Mouse (Mus musculus) left cerebral cortex, postnatal 14 days (tissue): ENCODE measurements around the gene Rreb1. TPM values are rescaled to one million over a fixed set of nuclear protein-coding genes. Genes with fewer than 3 reads are reported as not detected.
"Not testable (repeated sequence)": the region's sequence is repeated elsewhere in the genome, so short reads cannot be mapped to it uniquely, and the experiment has no call there.

Experiments
- DNase-seq, 2 experiments: peaks; one replicate each; pipeline ENCODE4 v3.0.0; 2021 to 2022; ENCODE audit warnings: low spot score in 2 of 2, mixed read lengths in 1 of 2
- intact Hi-C: fragments of 180-260 bp; cut with DNase I; formaldehyde crosslinking; loops from one replicate; pipeline ENCODE4 v1.15.1; 2025
- total RNA-seq, 2 experiments: library from RNA; stranded (reverse); gene quantifications; 2 replicates each; pipeline ENCODE4 v1.2.3; 2021

The Rreb1 gene
- total RNA-seq, 2 experiments from 2014 or later: 24.0 to 26.3 TPM

DNA sequence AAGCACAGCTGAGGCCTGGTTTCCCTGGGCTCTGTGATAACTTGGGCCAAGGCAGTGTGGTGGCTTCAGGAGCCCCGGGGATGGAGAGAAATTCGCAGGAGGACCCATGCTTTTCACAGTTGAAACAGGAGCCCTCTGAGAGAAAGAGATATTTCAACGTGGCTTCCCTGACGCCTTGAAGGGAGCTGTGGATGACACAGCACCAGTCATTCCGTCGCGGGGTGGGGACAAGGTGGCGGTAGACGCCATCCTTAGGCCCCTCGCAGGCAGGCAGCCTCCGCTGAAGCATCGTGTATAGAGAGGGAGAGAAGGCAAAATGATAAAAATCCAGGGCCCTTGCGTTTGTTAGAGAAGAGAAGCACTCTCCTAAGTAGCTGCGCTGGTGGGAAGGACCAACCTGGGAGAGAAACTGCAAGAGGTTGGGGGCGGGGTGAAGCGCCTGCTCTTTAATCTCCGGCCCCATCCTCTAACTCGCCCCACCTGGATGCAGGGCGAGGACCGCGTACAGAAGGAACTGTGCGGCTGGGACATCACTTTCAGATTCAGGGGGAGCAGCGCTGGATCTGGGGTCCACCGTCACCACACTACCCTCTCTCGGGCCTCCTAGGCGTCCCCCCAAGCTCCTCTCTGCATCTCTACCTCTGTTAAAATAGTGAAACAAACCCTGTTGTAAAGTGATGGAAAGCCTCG is 46.9 kb downstream of the Rreb1 start:
- no peak for DNase-seq
- intact Hi-C loops: loop anchor here (5.0 kb wide), 1 partner anchor 48 kb away; the partner anchor contains the start of gene Rreb1

DNA sequence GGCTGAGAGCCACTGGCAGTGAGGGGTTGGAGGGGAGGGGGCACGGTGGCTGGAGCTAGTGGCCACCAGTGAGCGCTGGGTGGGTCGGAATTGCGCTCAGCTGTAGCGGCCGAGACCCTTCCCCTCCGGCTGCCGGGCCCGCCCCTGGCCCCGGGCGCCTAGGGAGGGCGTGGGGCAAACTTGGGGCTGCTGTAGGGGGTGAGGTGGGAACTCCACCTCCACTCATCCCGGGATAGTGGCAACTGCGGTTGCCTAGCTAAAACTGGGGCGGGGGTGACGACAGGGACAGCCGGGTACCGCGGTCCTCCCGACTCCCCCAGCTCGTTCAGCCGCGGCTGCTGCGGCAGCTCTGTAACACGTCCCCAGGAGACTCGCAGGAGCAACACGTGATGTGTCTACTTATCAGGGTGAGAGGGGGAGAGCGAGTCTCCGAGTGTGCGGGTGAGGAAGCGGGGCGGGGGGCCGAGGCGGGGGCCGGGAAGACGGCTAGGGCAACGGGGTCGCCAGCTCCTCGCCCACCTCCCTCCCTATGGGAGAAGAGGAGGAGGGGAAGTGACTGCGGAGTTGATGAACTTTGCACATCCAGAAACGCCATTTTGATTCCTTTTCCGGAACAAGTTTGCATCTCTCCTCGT is 47.6 kb downstream of the Rreb1 start:
- intact Hi-C loops: loop anchor here (5.0 kb wide), 1 partner anchor 48 kb away; the partner anchor contains the start of gene Rreb1

DNA sequence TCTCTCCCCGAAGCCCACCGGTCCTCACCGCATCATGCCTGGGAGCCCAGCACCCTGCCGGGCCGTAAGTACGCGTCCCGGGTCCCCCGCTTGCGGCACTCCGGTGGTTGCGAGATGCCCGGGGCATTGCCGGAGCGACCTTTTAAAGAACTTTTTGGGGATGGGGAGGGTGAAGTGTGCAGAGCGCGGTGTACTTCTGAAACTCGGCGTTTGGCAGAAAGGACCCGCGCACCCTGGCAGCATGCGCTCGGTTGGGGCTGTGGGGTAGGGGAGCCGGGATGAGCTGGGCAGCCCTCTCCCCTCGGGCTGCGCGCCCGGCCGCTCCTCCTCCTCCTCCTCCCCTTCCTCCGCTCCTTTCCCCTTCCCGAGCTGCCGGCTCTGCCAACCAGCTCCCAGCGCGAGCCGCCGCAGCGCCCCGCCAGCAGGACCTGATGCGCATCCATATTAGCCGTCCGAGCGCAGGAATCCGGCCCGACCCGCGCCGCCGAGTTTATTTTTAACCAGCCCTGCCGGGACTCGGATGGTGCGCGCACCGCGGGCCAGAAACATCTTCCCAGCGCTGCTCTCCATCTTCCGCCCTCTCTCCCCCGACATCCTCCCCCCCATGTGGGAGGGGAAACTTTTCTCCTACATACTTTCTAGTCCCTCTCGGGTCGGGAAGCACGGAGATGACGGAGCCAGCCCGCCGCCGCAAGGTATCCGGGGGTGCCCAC is 48.2 kb downstream of the Rreb1 start:
- intact Hi-C loops: loop anchor here (5.0 kb wide), 1 partner anchor 49 kb away; the partner anchor contains the start of gene Rreb1
- peak in 1 of 2 experiments; percentile 40 for DNase-seq

More for the DNA sequence above, 47.6 kb downstream of the Rreb1 start:
- DNase-seq: peak; percentile 13 to 62

DNA sequence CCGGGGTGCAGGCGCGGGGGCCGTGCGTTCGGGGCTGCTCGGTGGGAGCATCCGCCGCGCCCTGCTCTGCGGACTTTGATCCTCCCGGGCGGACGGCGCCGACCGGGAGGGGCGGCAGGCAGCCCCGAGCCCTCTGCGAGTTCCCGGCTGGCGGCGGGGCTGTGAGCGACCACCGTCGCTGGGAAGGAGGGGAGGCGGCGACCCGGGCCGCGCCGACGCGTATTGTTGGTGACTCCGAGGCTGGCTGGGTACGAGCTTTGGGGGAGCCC is 48.7 kb downstream of the Rreb1 start:
- DNase-seq: no peak
- intact Hi-C loops: loop anchor here (5.0 kb wide), 1 partner anchor 50 kb away; the partner anchor contains the start of gene Rreb1

DNA sequence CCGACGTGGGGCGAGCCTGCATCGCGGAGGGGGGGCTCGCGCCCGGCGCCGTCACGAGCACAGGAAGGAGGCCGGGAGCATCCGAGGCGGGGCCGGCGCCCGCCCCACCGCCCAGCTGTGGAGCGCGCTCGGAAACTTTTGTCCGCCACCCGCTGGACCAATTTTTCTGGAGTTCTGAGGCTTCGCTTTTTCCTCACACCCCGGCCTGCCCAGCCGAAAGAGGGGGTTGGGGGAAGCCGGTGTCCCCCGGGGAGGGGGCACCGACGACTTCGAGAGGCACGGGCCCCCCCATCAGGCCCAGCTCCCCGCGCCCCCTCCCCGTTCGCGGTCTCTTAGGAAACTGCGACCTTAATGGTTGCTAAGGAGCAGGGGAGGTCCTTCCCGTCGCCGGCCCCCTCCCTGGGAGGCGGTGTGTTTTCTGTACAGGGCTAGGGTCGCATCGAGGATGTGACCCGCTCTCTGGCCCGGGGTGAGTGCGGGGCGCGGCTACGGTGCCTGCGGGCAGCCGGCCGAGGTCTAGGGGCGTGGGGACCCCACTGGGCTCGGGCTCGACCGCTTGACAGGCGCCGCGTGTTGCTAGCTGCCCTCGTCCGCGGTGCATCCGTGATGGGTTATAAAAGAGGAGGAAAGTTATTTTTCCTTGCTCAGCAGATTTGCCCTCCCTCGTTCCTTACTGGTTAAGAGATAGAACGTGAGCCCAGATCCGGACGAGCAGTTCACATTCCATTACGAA is 49.2 kb downstream of the Rreb1 start:
- DNase-seq: no peak
- intact Hi-C loops: loop anchor here (5.0 kb wide), 1 partner anchor 50 kb away; the partner anchor contains the start of gene Rreb1

DNA sequence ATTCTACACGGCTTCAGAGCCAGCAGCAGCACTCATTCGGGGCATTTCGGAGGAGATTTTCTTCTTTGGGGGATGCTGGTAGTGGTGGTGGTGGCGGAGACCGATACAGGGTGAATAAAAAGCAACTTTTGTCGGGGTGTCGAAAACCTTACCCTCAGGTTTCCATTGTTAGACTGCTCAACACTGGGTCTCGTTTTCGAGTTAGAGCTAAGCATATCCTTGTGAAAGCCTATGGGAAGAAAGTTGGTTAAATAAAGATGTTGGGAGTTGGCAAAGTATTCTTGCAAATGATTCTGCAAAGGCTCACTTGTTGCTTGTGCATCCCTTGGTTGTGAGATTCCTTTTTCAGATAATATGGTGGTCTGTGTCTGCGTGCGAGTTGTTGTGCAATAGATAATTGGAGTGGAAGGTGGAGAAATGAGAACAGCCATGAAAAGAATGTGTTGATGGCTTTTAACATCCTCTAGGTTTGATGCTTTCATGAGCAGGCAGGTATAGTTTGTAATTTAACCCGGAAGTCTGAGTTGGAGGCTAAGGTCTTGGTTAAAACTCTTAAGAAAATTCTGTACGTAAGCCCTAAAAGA is 49.9 kb downstream of the Rreb1 start:
- DNase-seq: no peak
- intact Hi-C loops: loop anchor here (5.0 kb wide), 1 partner anchor 51 kb away; the partner anchor contains the start of gene Rreb1

DNA sequence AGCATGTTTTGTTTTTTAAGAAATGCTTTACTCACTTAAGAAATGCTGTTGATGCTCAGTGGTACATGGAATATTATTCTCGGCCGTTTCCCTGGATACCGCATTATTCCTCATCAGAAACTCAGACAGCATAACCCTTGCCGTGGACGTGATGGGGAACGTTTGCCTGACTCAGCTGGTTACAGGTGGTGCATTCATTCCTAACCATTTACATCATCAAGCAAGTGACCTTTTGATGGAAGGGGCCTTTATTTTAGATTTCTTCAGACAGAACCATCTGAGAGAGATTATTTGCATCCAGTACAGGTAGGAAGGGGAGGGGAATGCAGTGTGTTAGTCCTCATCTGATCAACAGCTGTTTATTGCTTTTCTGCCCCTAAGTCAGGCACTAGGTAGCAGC is 50.7 kb downstream of the Rreb1 start:
- no peak for DNase-seq
- intact Hi-C loops: loop anchor here (5.0 kb wide), 1 partner anchor 52 kb away; the partner anchor contains the start of gene Rreb1

DNA sequence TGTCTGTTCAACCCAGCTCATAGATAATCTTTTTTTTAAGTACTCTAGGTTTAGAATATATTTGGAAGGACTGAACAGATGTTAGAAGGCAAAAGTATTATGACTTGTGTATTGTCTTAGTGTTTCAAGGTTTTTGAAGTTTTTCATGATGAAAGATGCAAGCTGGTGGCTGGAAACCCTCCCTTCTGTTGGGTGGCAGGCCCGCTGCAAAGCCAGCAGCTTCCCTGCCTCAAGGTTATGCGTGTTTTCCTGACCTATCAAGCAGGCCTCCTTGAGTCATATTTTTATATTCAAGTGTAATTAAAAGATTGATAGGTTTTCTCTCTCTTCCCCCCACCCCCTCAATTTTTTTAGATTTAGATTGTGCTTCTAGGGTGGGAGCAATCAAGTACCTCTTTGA is 52.1 kb downstream of the Rreb1 start:
- intact Hi-C loops: no loop called here
- DNase-seq: no peak

DNA sequence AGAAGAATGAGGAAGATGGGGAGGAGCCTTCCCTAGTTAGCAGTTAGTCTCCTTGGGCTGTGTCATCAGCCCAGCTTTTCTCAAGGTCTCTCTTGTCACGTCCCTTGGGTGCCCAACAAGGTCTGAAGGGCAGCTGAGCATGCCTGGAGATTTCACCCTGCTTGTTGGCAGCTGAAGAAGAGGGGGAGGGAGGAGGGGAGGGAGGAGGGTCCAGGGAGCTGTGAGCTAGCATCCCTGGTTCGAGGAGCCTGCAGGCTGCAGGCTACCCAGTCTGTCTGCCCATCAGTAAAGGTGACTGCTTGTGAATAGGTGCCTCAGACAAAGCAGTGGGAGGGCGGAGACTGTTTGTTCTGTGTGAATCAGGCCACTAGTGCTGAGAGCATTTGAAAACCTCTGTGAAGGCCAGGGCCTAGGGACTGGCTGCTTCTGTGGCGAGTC is 52.7 kb downstream of the Rreb1 start:
- intact Hi-C loops: no loop called here

DNA sequence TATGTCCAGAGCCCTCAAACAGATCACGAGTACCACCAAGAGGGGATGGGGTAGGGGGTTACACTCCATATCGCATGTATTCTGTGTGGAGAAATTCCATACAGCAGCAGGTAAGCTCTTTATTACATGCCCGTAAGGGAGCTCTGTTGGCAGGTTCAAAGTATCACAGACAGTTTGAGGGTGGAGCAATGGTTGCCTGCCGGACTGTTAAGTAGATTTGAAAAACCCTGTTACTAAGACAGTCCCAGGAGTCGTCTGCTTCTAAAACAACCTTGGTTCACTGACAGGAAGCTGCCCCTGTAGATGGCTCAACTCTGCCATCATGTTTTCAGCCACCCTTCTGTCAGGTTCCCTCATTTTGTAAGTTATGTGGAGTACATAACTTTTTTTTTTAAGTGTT is 54.3 kb downstream of the Rreb1 start:
- DNase-seq: no peak
- intact Hi-C loops: no loop called here

More for the DNA sequence above, 52.7 kb downstream of the Rreb1 start:
- no peak for DNase-seq

DNA sequence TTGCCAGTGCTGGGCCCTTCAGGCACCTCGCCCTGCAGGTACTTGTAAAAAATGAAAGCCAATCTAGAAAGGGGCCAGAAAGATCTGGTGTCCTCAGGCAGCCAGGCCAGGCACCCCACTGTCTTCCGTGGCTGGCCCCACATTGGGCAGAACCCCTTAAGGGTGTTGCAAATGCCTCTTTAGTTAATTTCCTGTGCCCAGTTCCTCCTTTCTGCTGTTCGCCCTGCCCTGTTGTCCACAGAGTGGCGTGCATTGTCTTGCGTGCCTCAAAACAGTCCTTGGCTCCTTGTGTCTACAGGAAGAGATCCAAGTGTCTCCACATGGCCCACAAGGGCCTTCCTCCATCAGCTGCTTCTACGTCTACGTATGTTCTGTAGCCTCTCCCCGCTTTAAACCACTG is 55.3 kb downstream of the Rreb1 start:
- intact Hi-C loops: no loop called here

DNA sequence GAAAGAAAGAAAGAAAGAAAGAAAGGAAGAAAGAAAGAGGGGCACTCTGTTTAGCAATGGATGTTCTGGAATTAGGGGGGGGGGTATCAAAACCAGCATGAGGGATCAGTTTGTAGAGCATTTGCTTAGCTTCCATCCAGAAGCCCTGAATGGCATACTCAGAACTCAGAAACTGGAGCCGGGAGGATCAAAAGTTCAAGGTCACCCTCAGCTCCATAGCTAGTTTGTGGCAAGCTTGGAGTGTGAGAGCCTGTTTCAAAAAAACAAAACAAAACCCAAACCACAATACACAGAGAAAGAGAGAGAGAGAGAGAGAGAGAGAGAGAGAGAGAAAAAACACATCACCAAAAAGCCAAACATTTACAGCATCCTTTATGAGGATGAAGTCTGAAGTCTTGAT is 57.1 kb downstream of the Rreb1 start:
- no peak for DNase-seq
- intact Hi-C loops: no loop called here

More for the DNA sequence above, 55.3 kb downstream of the Rreb1 start:
- DNase-seq: no peak

DNA sequence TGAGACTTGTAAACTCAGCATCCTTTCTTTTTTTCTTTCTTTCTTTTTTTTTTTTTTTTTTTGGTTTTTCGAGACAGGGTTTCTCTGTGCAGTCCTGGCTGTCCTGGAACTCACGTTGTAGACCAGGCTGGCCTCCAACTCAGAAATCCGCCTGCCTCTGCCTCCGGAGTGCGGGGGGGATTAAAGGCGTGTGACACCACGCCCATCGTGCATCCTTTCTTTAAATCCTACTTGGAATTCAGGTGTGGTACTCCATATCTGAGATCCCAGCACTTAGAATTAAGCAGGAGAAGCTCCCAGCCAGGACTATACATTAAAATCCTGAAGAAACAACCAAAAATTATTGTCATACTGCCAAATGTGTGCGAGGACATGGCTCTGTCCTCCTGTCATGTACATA is 57.6 kb downstream of the Rreb1 start:
- intact Hi-C loops: not testable (repeated sequence)

DNA sequence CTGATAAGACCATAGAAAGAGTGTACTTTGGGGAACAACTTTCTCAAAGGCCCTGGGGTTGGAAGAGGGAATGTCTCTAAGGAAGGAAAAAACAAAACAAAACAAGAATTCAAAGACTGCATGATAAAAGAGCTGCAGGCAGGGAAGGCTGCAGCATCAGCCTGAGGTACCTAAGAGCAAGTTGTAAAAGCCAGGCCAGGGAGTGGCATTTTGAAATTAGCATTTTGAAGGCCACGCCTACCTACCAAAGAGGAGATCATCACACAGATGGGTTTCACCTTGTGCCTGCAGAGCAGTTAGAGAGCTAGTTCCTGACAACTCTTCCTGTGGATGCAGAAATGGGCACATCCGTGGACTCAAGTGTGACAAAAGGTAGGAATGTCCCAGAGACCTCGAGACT is 59.2 kb downstream of the Rreb1 start:
- no peak for DNase-seq
- intact Hi-C loops: no loop called here

More for the DNA sequence above, 57.6 kb downstream of the Rreb1 start:
- not testable (repeated sequence) for DNase-seq

DNA sequence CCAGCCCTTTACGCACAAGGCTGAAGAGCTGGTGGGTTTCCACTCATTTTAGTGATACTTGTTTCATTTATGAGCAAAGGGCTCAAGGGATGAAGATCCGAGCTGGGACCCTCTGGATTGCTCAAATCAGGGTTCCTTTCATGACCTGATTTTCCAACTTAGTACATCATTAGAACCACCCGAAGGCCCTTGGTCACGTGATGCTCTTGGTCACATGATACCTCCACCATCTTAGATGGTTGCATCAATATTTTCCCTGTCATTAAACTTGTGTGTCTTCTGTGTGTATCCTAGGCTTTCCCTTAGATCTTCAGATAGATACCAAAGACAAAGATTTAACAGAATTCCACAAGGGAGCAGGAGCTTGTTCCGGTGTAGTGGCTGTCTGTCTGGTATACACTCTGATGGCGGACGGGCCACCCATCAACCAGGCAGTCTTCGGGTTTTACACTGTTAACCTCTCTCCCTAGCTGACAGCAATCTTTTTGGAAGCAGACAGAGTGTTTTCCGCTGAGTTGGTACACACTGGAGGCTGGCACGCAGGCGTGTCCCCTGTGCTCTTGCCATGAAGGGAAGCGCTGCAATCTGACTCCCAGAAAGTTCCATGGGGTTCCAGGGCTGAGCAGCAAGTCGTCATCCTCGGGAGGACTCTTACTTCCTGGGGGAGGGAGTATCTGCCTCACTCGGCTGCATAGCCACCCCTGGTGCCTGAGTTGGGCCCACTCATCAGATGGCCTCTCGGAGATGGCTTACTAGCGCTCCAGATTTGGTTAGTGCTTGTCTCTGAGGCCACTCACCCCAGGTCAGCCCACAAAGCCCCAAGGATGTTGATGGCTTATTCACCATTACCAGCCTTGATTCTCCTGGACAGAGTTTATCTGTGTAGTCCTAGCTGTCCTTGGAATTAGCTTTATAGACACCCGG is 60.3 kb downstream of the Rreb1 start:
- no peak for DNase-seq
- intact Hi-C loops: no loop called here

DNA sequence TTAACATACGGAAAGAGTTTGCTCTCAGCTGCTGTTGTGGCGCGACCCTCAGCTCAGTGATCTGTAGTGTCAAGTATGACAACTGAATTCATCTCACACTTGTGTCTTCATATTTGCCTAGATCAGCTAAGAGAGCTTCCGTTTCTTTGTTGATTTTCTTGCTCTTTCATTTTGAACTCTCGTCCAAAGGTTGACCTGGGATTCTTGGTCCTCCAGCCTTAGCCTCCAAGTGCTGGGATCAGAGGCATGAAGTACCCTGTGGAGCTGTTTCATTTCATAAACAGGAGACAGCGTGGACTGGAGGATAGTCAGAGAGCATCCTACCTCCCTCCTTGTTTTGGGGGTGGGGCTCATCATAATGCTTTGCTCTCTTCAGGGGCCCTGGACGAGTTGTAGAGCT is 65.0 kb downstream of the Rreb1 start:
- intact Hi-C loops: no loop called here
- no peak for DNase-seq

DNA sequence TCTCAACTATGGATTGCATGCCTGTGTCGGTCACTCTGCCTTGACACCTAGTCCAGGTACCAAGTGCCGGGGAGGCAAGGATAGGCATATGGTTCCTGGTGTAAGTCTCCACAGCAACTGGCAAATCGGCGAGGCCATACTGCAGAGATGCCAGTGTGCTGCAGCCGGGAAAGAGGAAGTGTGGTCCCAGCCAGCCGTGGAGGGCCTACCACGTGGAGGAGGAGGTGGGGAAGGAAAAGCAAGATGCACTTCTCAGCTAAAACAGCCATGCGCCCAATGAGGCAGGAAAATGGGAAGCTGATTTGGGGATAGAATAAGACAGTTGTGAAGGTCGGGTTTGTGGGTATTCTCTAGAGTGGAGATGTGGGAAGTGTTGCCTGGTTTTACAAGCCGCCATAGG is 65.6 kb downstream of the Rreb1 start:
- no peak for DNase-seq
- intact Hi-C loops: no loop called here

DNA sequence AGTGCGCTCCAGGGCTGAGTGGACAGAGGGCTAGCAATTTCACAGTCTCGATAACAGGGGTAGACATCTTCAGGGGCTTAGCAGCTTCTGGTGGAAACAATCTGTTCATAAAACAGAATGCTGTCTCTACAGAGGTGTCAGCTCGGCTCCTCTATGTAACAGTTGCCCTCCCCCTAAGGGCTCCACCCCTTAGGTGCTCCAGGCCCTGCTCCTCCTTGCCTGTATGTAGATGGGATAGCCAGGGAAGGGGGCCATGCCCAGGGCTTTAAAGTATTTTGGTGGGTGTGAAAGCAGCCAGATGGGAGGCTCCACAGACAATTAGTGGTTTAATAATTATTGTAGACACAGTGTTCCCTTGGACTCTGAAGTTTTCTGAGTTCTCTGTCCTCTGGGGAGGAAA is 67.0 kb downstream of the Rreb1 start:
- intact Hi-C loops: no loop called here

More for the DNA sequence above, 67.0 kb downstream of the Rreb1 start:
- no peak for DNase-seq
